Mouse (Mus musculus) lung, postnatal 0 days (tissue): ENCODE measurements around the gene Gm7137.

Source experiments
- CTCF ChIP-seq: IDR thresholded peaks from 2 replicates; pipeline ENCODE4 v1.5.1; 2016; ENCODE audit warnings: antibody characterized with exemption, mild to moderate bottlenecking
- EP300 ChIP-seq: IDR thresholded peaks from 2 replicates; pipeline ENCODE4 v1.6.1; 2016; ENCODE audit warnings: antibody characterized with exemption, mild to moderate bottlenecking, control low read depth

GRCm38 (mm10) chr10:77798921-77799508 lies 11.0 kb upstream of the Gm7137 start, which contains the start of gene Gm19668:
- no peak for TF ChIP-seq EP300
- TF ChIP-seq CTCF = no peak
